Mouse (Mus musculus): ENCODE results near the gene Olfr97.

GRCm38 (mm10) chr17:37249460-37249859 lies 12.3 kb upstream of the Olfr97 start:
- TF ChIP-seq POLR2A (IDR thresholded peaks at IDR 0.05; ENCODE audit: insufficient read depth, low read length) (no peak), EP300 (IDR thresholded peaks at IDR 0.05; ENCODE audit: insufficient read depth, low read depth, low read length) (no peak), CTCF (IDR thresholded peaks at IDR 0.05; ENCODE audit: low read depth, low read length) (no peak)
